Mouse (Mus musculus): ENCODE measurements around the gene AI854703. TPM values are rescaled to one million over a fixed set of nuclear protein-coding genes. Genes with fewer than 3 reads are reported as not detected.

AI854703 gene
- polyA plus RNA-seq, 1 experiment from 2014 or later, result 14.2 TPM

DNA sequence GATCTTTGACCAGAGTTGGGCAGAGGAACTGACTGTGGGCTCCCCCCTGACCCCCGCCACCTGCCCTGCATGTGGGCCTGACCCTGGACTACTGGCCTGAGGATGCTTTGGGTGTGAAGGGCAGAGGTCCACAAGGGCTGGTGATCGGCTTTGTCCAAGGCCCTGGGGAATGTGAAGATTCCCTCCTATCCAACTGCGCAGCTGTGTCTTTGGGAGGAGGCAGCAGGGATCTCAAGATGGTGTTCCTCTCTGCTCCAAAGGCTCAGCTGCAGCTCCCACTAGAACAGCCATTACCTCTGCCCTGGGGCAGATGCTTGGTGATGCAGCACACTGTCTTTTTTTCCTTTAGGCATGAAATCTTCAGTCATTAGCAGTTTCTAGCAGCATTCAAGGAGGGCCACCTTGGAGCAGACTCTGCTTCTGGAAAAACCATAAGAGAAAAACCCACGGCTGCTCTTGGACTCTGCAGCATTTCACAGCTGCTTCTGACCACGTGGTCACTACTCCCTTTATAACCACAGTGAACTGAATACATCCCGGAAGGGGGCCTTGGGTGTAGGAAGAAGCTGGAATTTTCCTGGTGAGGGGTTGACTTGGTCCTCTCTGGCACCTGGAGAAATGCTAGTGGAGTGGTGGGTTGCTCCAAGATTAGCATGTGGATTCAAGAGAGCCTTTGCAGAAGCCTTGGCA lies 11.4 kb downstream of the AI854703 start:
- ATAC-seq (ENCODE audit: low FRiP score, low TSS enrichment) (no peak), DNase-seq (no peak)
- H3K4me3 ChIP-seq (replicated peaks; ENCODE audit: low read depth, low read length), result no peak overlapping the region
- H3K27me3 ChIP-seq (ENCODE audit: control insufficient read depth, insufficient read depth, low read length), result no peaks in the 10 kb centered on the region
- H3K4me2 ChIP-seq (ENCODE audit: low read length), result no peak overlapping the region
- H3K36me3 ChIP-seq (ENCODE audit: control insufficient read depth, insufficient read depth, low read length), result no peaks in the 10 kb centered on the region
- H3K4me1 ChIP-seq (ENCODE audit: control insufficient read depth, insufficient read depth, low read length), result no peaks in the 10 kb centered on the region
- H3K9me3 ChIP-seq (ENCODE audit: control insufficient read depth, low read length), result no peaks in the 10 kb centered on the region
- 63% methylated on average over 6 of the region's 6 CpGs for WGBS
- H3K9ac ChIP-seq (replicated peaks; ENCODE audit: low read length), result no peak overlapping the region
- no peak overlapping the region for H3K27ac ChIP-seq (replicated peaks; ENCODE audit: low read depth, low read length)

DNA sequence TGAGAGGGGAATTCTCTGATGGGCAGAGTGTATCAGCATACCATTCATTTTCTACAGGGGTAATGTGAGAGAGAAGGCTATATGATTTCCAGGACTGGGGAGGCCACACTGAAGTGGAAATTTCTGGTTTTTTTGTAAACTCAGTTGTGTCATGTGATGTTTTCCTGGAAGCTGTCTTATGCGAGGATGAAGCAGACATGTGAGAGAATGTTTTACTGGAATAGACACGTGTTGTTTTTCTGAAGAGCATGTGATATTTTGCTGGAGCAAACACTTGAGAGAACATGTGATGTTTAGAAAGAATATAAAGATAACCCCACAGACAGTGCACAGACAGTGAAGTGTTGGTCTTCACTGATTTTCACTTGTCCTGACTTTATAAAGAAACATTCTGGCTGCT lies 12.0 kb downstream of the AI854703 start:
- H3K4me1 ChIP-seq (ENCODE audit: control insufficient read depth, insufficient read depth, low read length), result no peaks in the 10 kb centered on the region
- H3K9ac ChIP-seq (replicated peaks; ENCODE audit: low read length), result no peak overlapping the region
- H3K4me2 ChIP-seq (ENCODE audit: low read length), result no peak overlapping the region
- 88% methylated on average over 2 of the region's 2 CpGs for WGBS
- H3K27me3 ChIP-seq (ENCODE audit: control insufficient read depth, insufficient read depth, low read length), result no peaks in the 10 kb centered on the region
- ATAC-seq (ENCODE audit: low FRiP score, low TSS enrichment), result no peak
- H3K4me3 ChIP-seq (replicated peaks; ENCODE audit: low read depth, low read length), result no peak overlapping the region
- no peaks in the 10 kb centered on the region for H3K36me3 ChIP-seq (ENCODE audit: control insufficient read depth, insufficient read depth, low read length)
- H3K27ac ChIP-seq (replicated peaks; ENCODE audit: low read depth, low read length), result no peak overlapping the region
- DNase-seq, result no peak
- H3K9me3 ChIP-seq (ENCODE audit: control insufficient read depth, low read length), result no peaks in the 10 kb centered on the region

DNA sequence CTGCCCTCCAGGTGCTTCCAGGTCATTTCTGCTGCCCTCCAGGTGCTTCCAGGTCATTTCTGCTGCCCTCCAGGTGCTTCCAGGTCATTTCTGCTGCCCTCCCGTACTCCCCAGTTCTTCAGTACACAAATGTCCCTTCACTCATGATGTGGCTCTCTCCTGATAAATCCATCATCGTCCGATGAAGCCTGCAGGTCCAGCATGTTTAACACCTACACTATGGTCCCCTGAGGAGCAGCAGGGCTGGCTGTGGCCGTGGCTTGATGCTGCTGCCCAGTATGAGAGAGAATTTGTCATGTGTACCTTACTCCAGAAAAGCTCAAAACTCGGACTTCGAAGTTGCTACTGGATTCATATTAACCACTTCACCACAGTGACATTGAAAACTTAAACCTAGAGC lies 14.8 kb downstream of the AI854703 start:
- Histone ChIP-seq H3K27me3 (ENCODE audit: control insufficient read depth, insufficient read depth, low read length) (no peaks in the 10 kb centered on the region), H3K27ac (replicated peaks; ENCODE audit: low read depth, low read length) (no peak overlapping the region), H3K9me3 (ENCODE audit: control insufficient read depth, low read length) (no peaks in the 10 kb centered on the region), H3K4me3 (replicated peaks; ENCODE audit: low read depth, low read length) (no peak overlapping the region), H3K9ac (replicated peaks; ENCODE audit: low read length) (no peak overlapping the region), H3K36me3 (ENCODE audit: control insufficient read depth, insufficient read depth, low read length) (no peaks in the 10 kb centered on the region), H3K4me2 (ENCODE audit: low read length) (no peak overlapping the region), H3K4me1 (ENCODE audit: control insufficient read depth, insufficient read depth, low read length) (no peaks in the 10 kb centered on the region)
- ATAC-seq (ENCODE audit: low FRiP score, low TSS enrichment) (no peak), DNase-seq (no peak)
- WGBS, result 80% methylated on average over 6 of the region's 6 CpGs

DNA sequence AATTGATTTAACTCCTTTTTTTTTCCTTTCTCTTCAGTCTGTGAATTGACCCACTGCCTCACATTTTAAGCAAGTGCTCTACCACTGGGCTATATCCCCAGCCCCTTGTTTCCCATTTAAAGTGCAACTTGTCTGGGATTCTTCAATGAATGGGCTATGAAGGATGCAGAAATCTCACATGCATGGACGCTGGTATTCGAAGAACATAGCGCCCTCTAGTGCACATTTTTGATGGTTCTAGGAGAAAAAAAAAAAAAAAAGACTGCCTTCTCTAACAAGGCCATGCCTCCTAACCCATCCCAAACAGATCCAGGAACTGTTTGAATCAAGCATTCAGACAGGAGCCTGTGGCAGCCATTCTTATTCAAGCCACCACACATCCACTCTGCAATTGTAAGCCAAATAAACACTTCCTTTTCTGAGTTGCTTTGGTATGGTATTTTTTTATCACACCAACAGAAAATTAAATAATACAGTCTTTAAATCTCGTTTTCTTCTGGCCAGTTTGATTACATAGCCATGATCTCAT lies 16.3 kb downstream of the AI854703 start:
- peak; percentile 90 for DNase-seq

DNA sequence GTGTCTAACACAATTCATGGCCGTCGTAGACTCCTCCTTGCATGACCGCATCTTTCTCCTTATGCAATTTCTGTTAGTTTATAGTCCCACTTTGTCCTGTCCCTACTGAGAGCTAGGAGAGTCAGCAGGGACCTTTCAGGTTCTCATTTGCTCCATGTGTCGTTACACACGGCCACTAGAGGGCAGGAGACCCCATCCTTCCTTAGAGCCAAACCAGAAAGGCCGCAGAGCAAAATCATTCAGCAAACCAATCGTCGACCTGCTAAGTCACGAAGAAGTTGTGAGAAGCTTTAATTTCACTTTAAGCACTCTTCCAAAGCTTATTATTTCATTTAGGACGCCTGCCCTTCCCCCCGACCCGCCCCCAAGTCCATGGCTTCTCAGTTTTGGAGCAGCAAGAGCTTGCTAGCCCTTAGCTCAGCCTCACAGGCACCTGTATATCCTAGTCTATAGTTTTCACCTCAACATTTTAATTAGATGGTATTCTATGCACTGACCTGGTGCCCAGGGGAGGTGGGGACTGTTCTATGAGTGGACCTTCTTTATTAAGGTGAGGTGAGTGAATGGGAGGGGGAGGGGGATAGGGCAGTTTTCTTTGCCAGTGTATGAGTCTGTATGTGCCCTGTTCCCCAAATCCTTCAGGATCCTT lies 19.2 kb downstream of the AI854703 start:
- ATAC-seq (ENCODE audit: low FRiP score, low TSS enrichment), result no peak
- WGBS, result 14% methylated on average over 12 of the region's 12 CpGs
- H3K9ac ChIP-seq (replicated peaks; ENCODE audit: low read length), result no peak overlapping the region

More for the DNA sequence above, 16.3 kb downstream of the AI854703 start:
- Histone ChIP-seq H3K36me3 (ENCODE audit: control insufficient read depth, insufficient read depth, low read length) (no peaks in the 10 kb centered on the region), H3K4me1 (ENCODE audit: control insufficient read depth, insufficient read depth, low read length) (no peaks in the 10 kb centered on the region), H3K9me3 (ENCODE audit: control insufficient read depth, low read length) (no peaks in the 10 kb centered on the region), H3K27ac (replicated peaks; ENCODE audit: low read depth, low read length) (no peak overlapping the region), H3K4me3 (replicated peaks; ENCODE audit: low read depth, low read length) (no peak overlapping the region), H3K9ac (replicated peaks; ENCODE audit: low read length) (no peak overlapping the region), H3K27me3 (ENCODE audit: control insufficient read depth, insufficient read depth, low read length) (no peaks in the 10 kb centered on the region), H3K4me2 (ENCODE audit: low read length) (no peak overlapping the region)
- WGBS, result 22% methylated on average over 4 of the region's 4 CpGs
- ATAC-seq (ENCODE audit: low FRiP score, low TSS enrichment), result no peak

DNA sequence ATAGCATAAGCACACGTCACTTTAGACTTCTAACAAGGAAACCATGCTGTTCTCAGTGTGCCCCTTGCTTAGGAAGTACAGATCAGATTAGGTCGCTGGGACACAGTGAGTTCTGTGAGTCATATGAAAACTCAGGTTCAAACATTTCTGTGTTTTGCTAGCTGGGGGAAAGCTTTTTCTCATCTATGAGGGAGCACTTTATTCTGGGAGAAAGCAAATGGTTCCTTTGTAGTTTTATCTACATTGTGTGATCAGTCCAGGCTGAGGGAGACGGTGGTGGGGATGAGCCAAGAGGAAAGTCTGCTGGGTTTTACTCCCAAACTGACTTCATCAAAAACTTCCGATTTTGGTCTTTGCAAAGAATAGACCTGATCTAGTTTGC lies 19.7 kb downstream of the AI854703 start:
- DNase-seq (no peak), ATAC-seq (ENCODE audit: low FRiP score, low TSS enrichment) (no peak)
- 85% methylated on average over 4 of the region's 4 CpGs for WGBS
- no peak overlapping the region for H3K9ac ChIP-seq (replicated peaks; ENCODE audit: low read length)
- H3K36me3 ChIP-seq (ENCODE audit: control insufficient read depth, insufficient read depth, low read length), result no peaks in the 10 kb centered on the region
- H3K27ac ChIP-seq (replicated peaks; ENCODE audit: low read depth, low read length), result no peak overlapping the region
- H3K9me3 ChIP-seq (ENCODE audit: control insufficient read depth, low read length), result no peaks in the 10 kb centered on the region
- H3K4me2 ChIP-seq (ENCODE audit: low read length), result no peak overlapping the region
- H3K4me3 ChIP-seq (replicated peaks; ENCODE audit: low read depth, low read length), result no peak overlapping the region
- H3K4me1 ChIP-seq (ENCODE audit: control insufficient read depth, insufficient read depth, low read length), result no peaks in the 10 kb centered on the region
- H3K27me3 ChIP-seq (ENCODE audit: control insufficient read depth, insufficient read depth, low read length), result no peaks in the 10 kb centered on the region

More for the DNA sequence above, 19.2 kb downstream of the AI854703 start:
- H3K4me2 ChIP-seq (ENCODE audit: low read length), result no peak overlapping the region
- H3K36me3 ChIP-seq (ENCODE audit: control insufficient read depth, insufficient read depth, low read length), result no peaks in the 10 kb centered on the region
- no peaks in the 10 kb centered on the region for H3K9me3 ChIP-seq (ENCODE audit: control insufficient read depth, low read length)
- H3K4me3 ChIP-seq (replicated peaks; ENCODE audit: low read depth, low read length), result no peak overlapping the region
- H3K27me3 ChIP-seq (ENCODE audit: control insufficient read depth, insufficient read depth, low read length), result no peaks in the 10 kb centered on the region
- H3K4me1 ChIP-seq (ENCODE audit: control insufficient read depth, insufficient read depth, low read length), result no peaks in the 10 kb centered on the region
- H3K27ac ChIP-seq (replicated peaks; ENCODE audit: low read depth, low read length), result no peak overlapping the region
- peak; percentile 88 for DNase-seq

DNA sequence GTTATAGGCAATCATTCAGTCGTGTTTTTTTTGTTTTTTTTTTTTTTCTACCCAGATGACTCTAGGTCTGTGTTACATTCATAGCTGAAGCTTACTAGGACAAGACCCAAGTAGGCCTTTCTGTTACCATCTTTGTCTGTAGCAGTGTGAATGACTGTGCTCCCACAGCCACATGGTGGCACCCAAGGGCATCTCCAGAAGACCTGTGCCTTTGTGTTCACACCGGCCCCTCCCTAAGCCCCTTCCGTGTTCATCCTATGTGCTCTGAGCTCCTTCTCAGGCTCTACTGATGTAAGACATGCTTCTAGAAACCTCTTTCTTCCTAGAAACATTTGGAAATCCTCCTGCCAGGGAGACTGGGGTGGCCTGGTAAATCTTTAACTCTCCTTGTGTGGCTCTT lies 20.4 kb downstream of the AI854703 start, which contains the start of gene Gimap8:
Gimap8 (plus strand) TSS at position 240 of the 400 bp plus-strand sequence.
- Histone ChIP-seq H3K4me2 (ENCODE audit: low read length) (no peak within 1 kb of the TSS), H3K9ac (replicated peaks; ENCODE audit: low read length) (no peak within 1 kb of the TSS), H3K4me1 (ENCODE audit: control insufficient read depth, insufficient read depth, low read length) (no peaks in the 10 kb centered on the region), H3K27ac (replicated peaks; ENCODE audit: low read depth, low read length) (no peak within 1 kb of the TSS), H3K36me3 (ENCODE audit: control insufficient read depth, insufficient read depth, low read length) (no peaks in the 10 kb centered on the region), H3K27me3 (ENCODE audit: control insufficient read depth, insufficient read depth, low read length) (no peaks in the 10 kb centered on the region), H3K9me3 (ENCODE audit: control insufficient read depth, low read length) (no peaks in the 10 kb centered on the region), H3K4me3 (replicated peaks; ENCODE audit: low read depth, low read length) (no peak within 1 kb of the TSS)
- ATAC-seq (ENCODE audit: low FRiP score, low TSS enrichment) (no peak), DNase-seq (no peak)
- 46% methylated on average over 3 of the region's 3 CpGs for WGBS

DNA sequence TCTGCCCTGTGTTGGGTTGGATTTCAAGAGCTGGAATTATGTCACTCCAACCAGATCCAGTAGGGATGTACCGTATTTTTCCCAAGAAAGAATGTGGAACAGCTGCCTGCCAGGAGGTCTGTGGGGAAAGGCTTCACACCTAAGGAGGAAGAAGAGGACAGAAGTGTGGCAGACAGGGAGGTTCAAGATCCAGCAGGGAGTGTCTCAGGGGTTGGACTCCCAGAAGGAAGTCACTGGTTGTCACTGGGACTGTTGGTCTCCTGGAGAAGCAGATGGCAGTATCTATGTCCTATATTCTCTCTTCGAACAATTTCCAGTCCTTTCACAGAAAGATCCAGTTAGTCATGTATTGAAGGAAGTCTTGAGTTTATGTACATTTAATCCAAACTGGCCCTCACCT lies 21.0 kb downstream of the AI854703 start:
- Histone ChIP-seq H3K9me3 (ENCODE audit: control insufficient read depth, low read length) (no peaks in the 10 kb centered on the region), H3K27ac (replicated peaks; ENCODE audit: low read depth, low read length) (no peak overlapping the region), H3K9ac (replicated peaks; ENCODE audit: low read length) (no peak overlapping the region), H3K36me3 (ENCODE audit: control insufficient read depth, insufficient read depth, low read length) (no peaks in the 10 kb centered on the region), H3K4me2 (ENCODE audit: low read length) (no peak overlapping the region), H3K4me3 (replicated peaks; ENCODE audit: low read depth, low read length) (no peak overlapping the region), H3K27me3 (ENCODE audit: control insufficient read depth, insufficient read depth, low read length) (no peaks in the 10 kb centered on the region), H3K4me1 (ENCODE audit: control insufficient read depth, insufficient read depth, low read length) (no peaks in the 10 kb centered on the region)
- DNase-seq (no peak), ATAC-seq (ENCODE audit: low FRiP score, low TSS enrichment) (no peak)
- WGBS, result 91% methylated on average over 2 of the region's 2 CpGs

DNA sequence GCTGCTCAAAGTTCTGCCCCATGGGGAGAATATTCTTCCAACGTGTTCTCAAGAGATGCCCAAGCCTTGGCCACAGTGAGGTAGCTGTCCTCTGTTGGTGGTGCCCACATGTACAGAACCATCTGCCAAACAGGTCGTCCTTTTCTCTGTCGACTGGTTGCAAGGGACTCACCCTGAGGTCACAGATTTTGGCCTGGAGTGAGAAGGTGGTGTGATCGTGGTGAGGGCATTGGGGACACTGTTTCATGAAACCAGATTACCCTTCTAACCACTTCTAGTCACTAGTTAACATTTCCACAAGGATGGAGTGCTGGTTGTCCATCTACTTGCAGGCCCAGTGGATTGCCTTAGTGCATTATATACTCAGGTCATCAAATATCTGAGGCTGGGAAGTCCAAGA lies 22.2 kb downstream of the AI854703 start:
- DNase-seq (no peak), ATAC-seq (ENCODE audit: low FRiP score, low TSS enrichment) (no peak)
- no peak overlapping the region for H3K27ac ChIP-seq (replicated peaks; ENCODE audit: low read depth, low read length)
- 83% methylated on average over 4 of the region's 4 CpGs for WGBS
- H3K36me3 ChIP-seq (ENCODE audit: control insufficient read depth, insufficient read depth, low read length), result no peaks in the 10 kb centered on the region
- no peak overlapping the region for H3K4me2 ChIP-seq (ENCODE audit: low read length)
- no peaks in the 10 kb centered on the region for H3K9me3 ChIP-seq (ENCODE audit: control insufficient read depth, low read length)
- no peaks in the 10 kb centered on the region for H3K4me1 ChIP-seq (ENCODE audit: control insufficient read depth, insufficient read depth, low read length)
- H3K4me3 ChIP-seq (replicated peaks; ENCODE audit: low read depth, low read length), result no peak overlapping the region
- H3K27me3 ChIP-seq (ENCODE audit: control insufficient read depth, insufficient read depth, low read length), result no peaks in the 10 kb centered on the region
- no peak overlapping the region for H3K9ac ChIP-seq (replicated peaks; ENCODE audit: low read length)

Data from midbrain, embryonic 14.5 days (tissue).